Mouse (Mus musculus) stomach, postnatal 0 days (tissue): ENCODE data around the gene Gnptab. TPM values are rescaled to one million over a fixed set of nuclear protein-coding genes. Genes with fewer than 3 reads are reported as not detected.
"Not testable (repeated sequence)": the region's sequence is repeated elsewhere in the genome, so short reads cannot be mapped to it uniquely, and the experiment has no call there.

ENCODE experiments used
- ATAC-seq: fragments of 200-750 bp; cut with Nextera tagmentation; 2 replicates; pipeline ENCODE4 v1.8.0; 2017; ENCODE audit not compliant: low FRiP score, low TSS enrichment
- DNase-seq: peaks from one replicate; pipeline ENCODE4 v3.0.0-alpha.2; 2016; ENCODE audit warnings: low spot score
- H3K27ac ChIP-seq: fragments of 300-500 bp; sonication (generic); replicated peaks from 2 replicates; pipeline ENCODE4 v1.5.1; 2014; ENCODE audit warnings: mild to moderate bottlenecking, control low read depth
- H3K27me3 ChIP-seq: fragments of 300-500 bp; sonication (generic); 2 replicates; pipeline ENCODE4 v1.6.1; 2014; ENCODE audit warnings: low read length; ENCODE audit not compliant: control insufficient read depth, insufficient read depth
- H3K36me3 ChIP-seq: fragments of 300-500 bp; sonication (generic); 2 replicates; pipeline ENCODE4 v1.6.1; 2014; ENCODE audit warnings: low read length, mixed read lengths; ENCODE audit not compliant: control insufficient read depth, insufficient read depth
- H3K4me1 ChIP-seq: fragments of 300-500 bp; sonication (generic); replicated peaks from 2 replicates; pipeline ENCODE4 v1.6.1; 2014; ENCODE audit warnings: antibody characterized with exemption; ENCODE audit not compliant: control insufficient read depth, insufficient read depth
- H3K4me2 ChIP-seq: fragments of 300-500 bp; sonication (generic); replicated peaks from 2 replicates; pipeline ENCODE4 v1.6.1; 2014; ENCODE audit warnings: low read depth, mild to moderate bottlenecking, control low read depth, moderate library complexity
- H3K4me3 ChIP-seq: fragments of 300-500 bp; sonication (generic); 2 replicates; pipeline ENCODE4 v1.5.1; 2014; ENCODE audit warnings: low read depth, low read length, control low read depth
- H3K9ac ChIP-seq: fragments of 300-500 bp; sonication (generic); 2 replicates; pipeline ENCODE4 v1.6.1; 2014; ENCODE audit warnings: mild to moderate bottlenecking, low read length, control low read depth, mixed read lengths
- H3K9me3 ChIP-seq: fragments of 300-500 bp; sonication (generic); 2 replicates; pipeline ENCODE4 v1.6.1; 2016; ENCODE audit warnings: low read length; ENCODE audit not compliant: control insufficient read depth
- CTCF ChIP-seq: IDR thresholded peaks from 2 replicates; pipeline ENCODE4 v1.5.1; 2016; ENCODE audit warnings: antibody characterized with exemption, low read depth, mild to moderate bottlenecking, moderate library complexity
- EP300 ChIP-seq: optimal IDR thresholded peaks from 2 replicates; pipeline ENCODE3; 2016; ENCODE audit warnings: antibody characterized with exemption
- WGBS: fragments of 180-500 bp; shearing (Covaris S2); extraction: QIAGEN DNeasy Blood & Tissue Kit; methylation state at CpG from one replicate; pipeline ENCODE4 v1.1.7; 2014; 5-methylcytosine and 5-hydroxymethylcytosine counted together
- polyA plus RNA-seq: library from polyadenylated mRNA; unstranded; fragments of >200 nt; fragmentation: Nextera tagmentation; extraction: Ambion mirVana; gene quantifications from 2 replicates; pipeline ENCODE4 v1.2.1, GENCODE M21; 2015

Gene Gnptab
- polyA plus RNA-seq, 1 experiment from 2014 or later = 4.4 TPM

- no peak overlapping the region for H3K4me2 ChIP-seq
- no peaks in the 10 kb centered on the region for H3K9me3 ChIP-seq
- no peak for TF ChIP-seq EP300
- TF ChIP-seq CTCF = no peak
- H3K4me3 ChIP-seq = no peak overlapping the region
- DNase-seq (no peak), ATAC-seq (no peak)
- 92% methylated on average over 4 of the region's 4 CpGs for WGBS
- no peaks in the 10 kb centered on the region for H3K27me3 ChIP-seq
- no peaks in the 10 kb centered on the region for H3K4me1 ChIP-seq
- no peak overlapping the region for H3K27ac ChIP-seq
- H3K9ac ChIP-seq = no peak overlapping the region
- H3K36me3 ChIP-seq = no peaks in the 10 kb centered on the region
Measured at GRCm38 (mm10) chr10:88372436-88372835, 6.5 kb upstream of the Gnptab start.

GRCm38 (mm10) chr10:88372945-88373344 is 6.0 kb upstream of the Gnptab start:
- not testable (repeated sequence) for DNase-seq, ATAC-seq, H3K9me3 ChIP-seq, H3K4me3 ChIP-seq, H3K4me1 ChIP-seq, H3K9ac ChIP-seq, H3K27me3 ChIP-seq, H3K36me3 ChIP-seq, H3K27ac ChIP-seq, H3K4me2 ChIP-seq
- 76% methylated on average over 2 of the region's 2 CpGs for WGBS

GRCm38 (mm10) chr10:88374984-88375383 is 3.9 kb upstream of the Gnptab start:
- Histone ChIP-seq H3K4me3 (no peak overlapping the region), H3K27me3 (no peaks in the 10 kb centered on the region), H3K4me1 (peaks cover under 1% of the 10 kb centered on the region; the same call in 1 of the 2 replicates), H3K4me2 (no peak overlapping the region), H3K27ac (no peak overlapping the region), H3K9ac (no peak overlapping the region), H3K9me3 (no peaks in the 10 kb centered on the region), H3K36me3 (no peaks in the 10 kb centered on the region)
- TF ChIP-seq CTCF (peak; percentile 21; the same call in 1 of the 2 replicates), EP300 (no peak)
- no peak for DNase-seq
- ATAC-seq = no peak
- WGBS = 36% methylated on average over 10 of the region's 10 CpGs

GRCm38 (mm10) chr10:88376770-88377169 is 2.2 kb upstream of the Gnptab start:
- peaks cover 3% of the 10 kb centered on the region; the same call in 1 of the 2 replicates for H3K4me1 ChIP-seq
- peak; percentile 28 for ATAC-seq
- TF ChIP-seq EP300 (no peak), CTCF (peak; percentile 99)
- H3K4me3 ChIP-seq = no peak overlapping the region
- H3K9ac ChIP-seq = no peak overlapping the region
- no peak overlapping the region for H3K4me2 ChIP-seq
- H3K36me3 ChIP-seq = no peaks in the 10 kb centered on the region
- H3K9me3 ChIP-seq = no peaks in the 10 kb centered on the region
- WGBS = 7% methylated on average over 11 of the region's 11 CpGs
- no peaks in the 10 kb centered on the region for H3K27me3 ChIP-seq
- no peak overlapping the region for H3K27ac ChIP-seq
- peak; percentile 87 for DNase-seq

GRCm38 (mm10) chr10:88377666-88378065 is 1.3 kb upstream of the Gnptab start:
- ATAC-seq = no peak
- Histone ChIP-seq H3K27me3 (no peaks in the 10 kb centered on the region), H3K27ac (no peak overlapping the region), H3K36me3 (no peaks in the 10 kb centered on the region), H3K9me3 (no peaks in the 10 kb centered on the region), H3K4me3 (no peak overlapping the region), H3K9ac (no peak overlapping the region), H3K4me1 (peaks cover 3% of the 10 kb centered on the region; the same call in 1 of the 2 replicates), H3K4me2 (no peak overlapping the region)
- DNase-seq = no peak
- WGBS = 77% methylated on average over 4 of the region's 4 CpGs
- TF ChIP-seq CTCF = no peak
- TF ChIP-seq EP300 = no peak

- no peaks in the 10 kb centered on the region for H3K9me3 ChIP-seq
- no peaks in the 10 kb centered on the region for H3K36me3 ChIP-seq
- H3K27me3 ChIP-seq = no peaks in the 10 kb centered on the region
- TF ChIP-seq CTCF = no peak
- TF ChIP-seq EP300 = no peak
- H3K27ac ChIP-seq = 0 out of 2 replicates have a peak overlapping the region, but pooled peaks have one; percentile 74
- peaks cover 3% of the 10 kb centered on the region; the same call in 1 of the 2 replicates for H3K4me1 ChIP-seq
- H3K9ac ChIP-seq = peak overlapping the region; percentile 72; the same call in 1 of the 2 replicates
- WGBS = 2% methylated on average over 11 of the region's 11 CpGs
- DNase-seq (peak; percentile 55), ATAC-seq (peak; percentile 54)
- H3K4me3 ChIP-seq = peak overlapping the region; percentile 75
- H3K4me2 ChIP-seq = peak overlapping the region; percentile 92
Measured at GRCm38 (mm10) chr10:88380002-88380401, 1.1 kb downstream of the Gnptab start.
